Mouse (Mus musculus) C2C12 (cell line): Measurements from ENCODE around the gene Celf2.

Experiments
- CTCF ChIP-seq: IDR thresholded peaks from one replicate; pipeline ENCODE4 v1.5.1; 2011; ENCODE audit not compliant: control insufficient read depth, insufficient read depth, insufficient read length
- FOSL1 ChIP-seq: IDR thresholded peaks from one replicate; pipeline ENCODE4 v1.8.0; 2011; ENCODE audit warnings: mild to moderate bottlenecking, low read length; ENCODE audit not compliant: poor library complexity, insufficient read depth, severe bottlenecking
- MAX ChIP-seq: IDR thresholded peaks from one replicate; pipeline ENCODE4 v1.6.1; 2011; ENCODE audit warnings: mild to moderate bottlenecking, control low read depth
- MYOD1 ChIP-seq: IDR thresholded peaks from one replicate; pipeline ENCODE4 v1.6.1; 2011; ENCODE audit warnings: low read depth; ENCODE audit not compliant: control insufficient read depth, insufficient read length
- MYOG ChIP-seq: IDR thresholded peaks from one replicate; pipeline ENCODE4 v1.6.1; 2011; ENCODE audit not compliant: control insufficient read depth, insufficient read length; ENCODE audit errors: extremely low read depth

- TF ChIP-seq CTCF (no peak), MAX (no peak), MYOG (no peak), MYOD1 (no peak), FOSL1 (no peak)
Observed at GRCm38 (mm10) chr2:7260186-7260585, 249.2 kb downstream of the Celf2 start.
